Mouse (Mus musculus): ENCODE results near the gene Eif3m. TPM values are rescaled to one million over a fixed set of nuclear protein-coding genes. Genes with fewer than 3 reads are reported as not detected.

Eif3m gene
- polyA plus RNA-seq (2017; shearing (Covaris generic)) = 332 TPM

DNA sequence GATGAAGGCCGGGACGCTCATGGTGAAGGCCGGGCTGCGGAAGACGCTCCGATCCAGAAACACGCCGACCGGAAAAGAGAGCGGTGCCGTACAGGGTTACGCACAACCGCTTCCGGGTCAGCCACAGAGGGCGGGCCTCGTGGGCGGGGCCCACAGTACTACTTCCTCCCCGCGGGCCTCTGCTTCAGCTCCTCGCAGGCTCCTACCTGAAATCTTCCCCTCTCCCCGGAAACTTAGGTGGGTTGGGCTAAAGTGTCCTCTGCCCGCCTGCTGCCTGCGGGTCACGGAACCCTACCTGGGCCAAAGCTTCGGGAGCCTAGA lies at the start of gene Eif3m:
TSS of gene Eif3m (minus strand) at position 114 of the 321 bp plus-strand sequence.

Other genes with a start within 250 kb of the Eif3m start
- 0.89 TPM for gene Qser1, start 200.3 kb downstream of the Eif3m start, polyA plus RNA-seq (2017; shearing (Covaris generic))
- 3.1 TPM for gene Prrg4, start 167.2 kb downstream of the Eif3m start, polyA plus RNA-seq (2017; shearing (Covaris generic))
- 3.2 TPM for gene Ccdc73, start 149.3 kb downstream of the Eif3m start, polyA plus RNA-seq (2017; shearing (Covaris generic))
- gene Gm11060, start 74.9 kb upstream of the Eif3m start, polyA plus RNA-seq (2017; shearing (Covaris generic)) = not detected
- gene Wt1, start 109.4 kb upstream of the Eif3m start, polyA plus RNA-seq (2017; shearing (Covaris generic)) = not detected
- not detected for gene Them7, start 207.2 kb upstream of the Eif3m start, polyA plus RNA-seq (2017; shearing (Covaris generic))

All from activated CD4-positive, CD25-positive, alpha-beta regulatory T cell, adult 9 weeks (primary cell).